Mouse (Mus musculus) heart, postnatal 0 days (tissue): ENCODE results near the gene Otx1.

Source experiments
- CTCF ChIP-seq: IDR thresholded peaks from 2 replicates; pipeline ENCODE4 v1.5.1; 2016; ENCODE audit warnings: antibody characterized with exemption, control low read depth, low read depth
- EP300 ChIP-seq: IDR thresholded peaks from 2 replicates; pipeline ENCODE4 v1.6.1; 2016; ENCODE audit warnings: antibody characterized with exemption, low read depth

DNA sequence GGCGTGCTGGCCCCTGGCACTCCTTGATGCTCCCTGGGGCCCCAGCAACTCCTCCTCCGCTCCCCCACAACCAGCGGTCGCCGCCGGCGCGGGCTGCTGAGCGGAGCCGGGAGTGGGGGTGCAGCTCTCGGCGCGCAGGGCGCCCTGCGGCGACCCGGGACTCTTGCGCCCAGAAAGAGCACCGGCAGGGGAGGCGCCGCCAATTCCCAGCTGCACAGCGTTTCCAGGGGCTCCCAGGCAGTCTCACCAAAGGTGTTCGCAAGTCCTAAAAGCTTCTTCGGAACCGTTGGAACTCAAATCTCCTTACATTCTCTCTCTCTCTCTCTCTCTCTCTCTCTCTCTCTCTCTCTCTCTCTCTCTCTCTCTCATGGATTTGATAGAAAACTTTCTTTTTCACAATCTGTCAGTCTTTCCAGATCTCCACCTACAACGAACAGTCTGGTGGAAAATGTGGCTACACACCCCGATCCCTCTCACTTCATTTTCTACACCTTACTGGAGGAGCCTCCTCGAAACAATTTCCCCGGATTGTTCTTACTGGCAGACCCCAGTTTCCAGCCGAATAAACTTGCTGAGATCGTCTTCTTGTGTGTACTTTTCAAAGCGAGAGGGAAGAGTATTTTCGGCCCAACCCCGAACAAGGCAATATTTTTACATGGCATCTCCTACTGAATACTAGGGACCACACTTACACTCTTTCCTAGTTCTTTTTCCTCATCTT, 475 bp downstream of the Otx1 start:
- TF ChIP-seq CTCF (no peak), EP300 (no peak)
